Mouse (Mus musculus) heart, adult 11 months (tissue): ENCODE results near the gene Hsp90aa1.
"Not testable (repeated sequence)": the region's sequence is repeated elsewhere in the genome, so short reads cannot be mapped to it uniquely, and the experiment has no call there.

Experiments used
- DNase-seq: peaks from one replicate; pipeline ENCODE4 v3.0.0; 2022

Hsp90aa1 gene

DNA sequence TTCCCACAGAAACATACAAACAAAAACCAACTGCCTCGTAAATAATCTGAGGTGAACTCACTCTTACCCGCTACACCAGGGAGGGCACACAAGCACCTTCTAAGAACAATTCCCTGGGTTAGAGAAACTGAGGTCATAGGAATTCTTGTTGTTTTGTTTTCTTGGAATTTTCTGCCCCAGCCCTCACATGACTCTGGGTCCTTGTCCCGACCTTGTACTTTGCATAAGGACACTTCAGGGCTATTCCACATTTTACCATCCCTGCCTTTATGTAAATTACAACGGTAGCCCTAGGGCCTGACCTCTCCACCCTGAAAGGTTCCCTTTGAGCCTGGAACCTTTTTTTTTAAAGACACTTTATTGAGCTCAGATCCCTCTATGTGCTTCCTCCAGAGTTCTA lies at the start of gene Hsp90aa1:
Gene Hsp90aa1 (minus strand): TSS at position 173 of the 400 bp plus-strand sequence.
- DNase-seq: no peak

- DNase-seq: no peak
These were observed 48.4 kb upstream of the Hsp90aa1 start for GRCm38 (mm10) chr12:110750770-110751439.

GRCm38 (mm10) chr12:110738158-110738921 lies 35.8 kb upstream of the Hsp90aa1 start:
- no peak for DNase-seq

DNA sequence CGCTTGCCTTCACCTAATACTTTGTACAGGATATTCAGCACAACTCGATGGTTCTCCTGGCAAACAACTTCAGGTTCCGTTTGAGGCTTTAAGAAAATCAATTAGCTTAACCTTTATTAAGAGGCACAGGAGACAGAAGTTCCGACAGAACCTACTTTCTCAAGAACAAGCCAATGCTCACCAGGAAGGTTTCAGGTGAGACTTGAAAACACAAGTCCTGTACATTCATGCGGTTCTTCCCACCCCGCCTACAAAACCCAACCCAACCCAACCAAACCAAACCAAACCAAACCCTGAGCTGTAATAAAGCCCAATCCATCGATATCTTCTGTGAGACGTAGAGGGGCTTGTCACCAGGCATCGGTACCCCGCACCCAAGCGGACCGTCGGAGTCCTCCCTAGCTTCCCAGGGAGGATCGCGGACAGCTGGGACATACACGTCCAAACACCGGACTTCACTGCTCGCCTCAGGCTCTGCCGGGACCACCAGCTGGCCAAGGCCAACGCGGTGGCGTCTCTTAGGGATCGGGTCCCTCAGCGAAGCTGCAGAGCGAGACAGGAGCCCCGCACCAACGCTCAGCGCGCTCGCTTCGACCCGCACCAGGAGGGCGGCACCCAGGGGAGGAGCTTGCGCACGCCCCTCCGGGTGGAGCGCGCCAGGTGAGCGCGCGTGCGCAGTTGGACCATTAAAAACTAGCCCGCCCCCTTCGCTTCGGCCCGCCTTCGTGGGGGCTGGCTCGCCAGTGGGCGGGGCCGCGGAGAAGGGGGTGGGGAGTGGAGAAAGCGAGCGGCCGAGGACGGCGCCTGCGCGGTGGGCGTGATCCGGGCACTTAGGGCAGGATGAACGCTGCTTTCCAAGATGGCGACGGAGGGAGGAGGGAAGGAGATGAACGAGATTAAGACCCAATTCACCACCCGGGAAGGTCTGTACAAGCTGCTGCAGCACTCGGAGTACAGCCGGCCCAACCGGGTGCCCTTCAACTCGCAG lies 34.9 kb upstream of the Hsp90aa1 start, which contains the start of gene Wdr20:
Gene Wdr20 (plus strand): TSS at position 775 of the 988 bp plus-strand sequence.
- peak; percentile 100 for DNase-seq

- no peak for DNase-seq
These were observed 34.1 kb upstream of the Hsp90aa1 start for GRCm38 (mm10) chr12:110736641-110737040.

DNA sequence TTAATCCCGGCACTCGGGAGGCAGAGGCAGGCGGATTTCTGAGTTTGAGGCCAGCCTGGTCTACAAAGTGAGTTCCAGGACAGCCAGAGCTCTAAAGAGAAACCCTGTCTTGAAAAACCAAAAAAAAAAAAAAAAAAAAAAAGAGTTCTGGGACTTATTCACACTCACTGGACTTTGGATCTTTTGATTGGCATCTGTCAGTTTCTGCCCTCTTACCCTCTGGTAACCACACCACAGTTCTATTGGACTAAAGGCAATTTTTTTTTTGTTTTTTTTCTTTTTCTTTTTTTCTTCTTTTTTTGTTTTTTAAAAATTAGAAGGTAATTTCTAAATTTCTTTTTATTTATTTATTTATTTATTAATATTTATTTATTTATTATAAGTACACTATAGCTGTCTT lies 30.7 kb upstream of the Hsp90aa1 start:
- not testable (repeated sequence) for DNase-seq

- DNase-seq: no peak
These were observed 23.9 kb upstream of the Hsp90aa1 start for GRCm38 (mm10) chr12:110726428-110726827.

GRCm38 (mm10) chr12:110725489-110725888 lies 23.0 kb upstream of the Hsp90aa1 start:
- no peak for DNase-seq

DNA sequence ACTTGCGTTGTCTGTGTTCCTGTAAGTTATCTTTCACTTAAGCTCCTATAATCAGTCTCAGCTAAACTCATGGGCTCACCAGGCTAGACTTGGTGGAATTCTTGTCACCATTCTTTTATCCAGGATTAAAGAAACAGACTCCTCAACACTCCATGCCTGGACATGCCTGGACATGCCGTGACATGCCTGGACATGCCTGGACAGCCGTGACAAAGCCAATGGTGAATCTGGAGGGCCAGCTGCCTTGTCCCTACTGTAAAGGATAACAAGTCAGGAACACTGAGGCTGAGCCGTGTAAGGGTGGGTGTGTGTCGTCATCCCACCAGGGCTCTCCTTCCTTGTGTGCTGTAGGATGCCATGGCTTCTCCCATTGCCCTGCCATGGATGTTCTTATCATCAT lies 22.5 kb upstream of the Hsp90aa1 start:
- no peak for DNase-seq

GRCm38 (mm10) chr12:110716004-110716403 lies 13.5 kb upstream of the Hsp90aa1 start:
- peak; percentile 50 for DNase-seq

- DNase-seq: peak; percentile 54
These were observed 11.7 kb upstream of the Hsp90aa1 start for GRCm38 (mm10) chr12:110714215-110714614.

- DNase-seq: no peak
These were observed 11.3 kb upstream of the Hsp90aa1 start for GRCm38 (mm10) chr12:110713784-110714183.

DNA sequence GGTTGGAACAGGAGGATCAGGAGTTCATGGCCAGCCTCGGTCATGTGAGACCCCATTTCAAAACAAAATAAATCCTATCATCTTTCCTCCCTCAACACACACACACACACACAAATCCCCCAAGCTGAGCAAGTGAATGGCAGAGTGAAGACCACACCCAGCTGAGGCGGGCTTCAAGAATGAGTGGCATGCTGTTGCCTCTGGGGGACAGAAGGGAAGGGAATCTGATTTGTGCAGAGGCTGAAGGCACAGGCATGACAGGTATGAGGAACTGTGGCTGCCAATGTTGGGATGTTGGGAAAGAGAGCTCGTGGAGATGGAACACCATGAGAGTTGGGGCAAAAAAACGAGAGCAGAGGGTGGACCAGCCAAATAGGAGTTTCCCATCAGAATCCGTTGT lies 8.7 kb upstream of the Hsp90aa1 start:
- DNase-seq: peak; percentile 48

GRCm38 (mm10) chr12:110707451-110707850 lies 4.9 kb upstream of the Hsp90aa1 start:
- DNase-seq: no peak

DNA sequence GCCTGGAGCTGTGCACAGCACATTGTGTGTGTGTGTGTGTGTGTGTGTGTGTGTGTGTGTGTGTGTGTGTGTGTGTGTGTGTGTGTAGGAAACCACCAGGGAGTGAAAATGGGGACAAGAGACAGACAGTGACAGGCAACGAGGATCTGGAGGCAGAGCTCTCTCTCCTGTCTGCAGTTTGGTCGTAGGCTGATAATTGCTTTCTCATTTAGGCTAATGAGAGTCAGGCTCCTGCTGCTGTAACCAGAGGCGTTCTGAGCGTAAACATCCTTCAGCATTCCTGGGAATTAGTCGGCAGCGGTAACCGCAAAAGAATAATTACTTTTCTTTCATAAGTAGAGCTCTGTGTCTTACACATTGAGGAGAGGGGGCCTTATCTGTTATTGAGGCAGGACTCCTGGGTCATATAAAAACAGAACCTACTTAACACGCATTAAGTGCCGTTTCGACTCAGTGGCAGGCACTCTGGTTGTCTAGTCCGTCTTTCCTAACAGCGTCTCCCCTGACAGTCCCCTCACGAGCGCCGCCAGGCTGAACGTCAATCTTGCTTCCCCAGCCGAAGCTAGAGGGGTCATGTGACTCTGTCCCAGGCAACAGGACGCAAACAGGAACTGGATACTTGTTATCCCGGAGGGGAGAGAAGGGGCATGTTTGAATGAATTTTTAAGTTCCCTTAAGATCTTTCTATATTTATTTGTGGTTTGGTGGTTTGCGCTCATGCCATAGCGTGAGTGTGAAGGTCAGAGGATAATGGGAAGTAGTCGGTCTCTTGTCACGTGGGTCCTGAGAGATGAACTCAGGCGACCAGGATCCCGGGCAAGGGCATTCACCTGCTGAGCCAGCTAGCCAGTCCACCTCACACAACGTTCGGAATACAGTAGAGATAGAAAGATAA lies 4.1 kb upstream of the Hsp90aa1 start:
- DNase-seq: peak; percentile 98

DNA sequence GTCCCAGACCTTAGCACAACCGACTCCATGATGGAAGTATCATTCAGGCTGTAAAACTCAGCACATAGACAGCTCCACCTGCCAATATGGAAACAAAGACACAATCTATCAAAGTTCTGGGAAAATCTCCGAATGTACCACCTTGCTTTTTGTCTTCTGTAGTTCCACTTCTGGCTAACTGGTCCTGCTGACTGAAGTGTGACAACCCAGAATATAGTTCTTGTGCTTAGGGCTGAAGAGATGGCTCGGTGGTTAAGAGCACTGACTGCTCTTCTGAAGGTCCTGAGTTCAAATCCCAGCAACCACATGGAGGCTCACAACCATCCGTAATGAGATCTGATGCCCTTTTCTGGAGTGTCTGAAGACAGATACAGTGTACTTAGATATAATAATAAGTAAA lies 2.9 kb upstream of the Hsp90aa1 start:
- not testable (repeated sequence) for DNase-seq

DNA sequence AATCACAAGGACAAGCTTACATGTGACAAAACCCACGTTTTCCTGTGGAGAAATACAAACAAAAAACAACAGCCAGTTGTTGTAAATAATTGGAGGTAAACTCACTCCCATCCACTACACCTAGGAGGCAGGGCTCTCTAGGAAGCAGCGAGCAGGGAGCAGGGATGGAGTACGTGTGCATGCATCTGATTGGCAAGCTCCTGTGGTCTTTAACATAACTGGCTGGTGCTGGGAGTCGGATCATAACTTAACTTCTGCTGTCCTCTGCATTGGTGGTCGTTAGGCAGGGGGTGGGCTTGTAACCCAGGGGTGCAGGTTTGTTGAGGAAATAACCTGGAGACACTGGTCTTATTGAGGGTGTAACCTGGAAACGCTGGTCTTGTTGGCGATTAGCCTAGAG lies 1.2 kb upstream of the Hsp90aa1 start:
- DNase-seq: peak; percentile 89

GRCm38 (mm10) chr12:110703008-110703471 lies 512 bp upstream of the Hsp90aa1 start:
- DNase-seq: peak; percentile 98

DNA sequence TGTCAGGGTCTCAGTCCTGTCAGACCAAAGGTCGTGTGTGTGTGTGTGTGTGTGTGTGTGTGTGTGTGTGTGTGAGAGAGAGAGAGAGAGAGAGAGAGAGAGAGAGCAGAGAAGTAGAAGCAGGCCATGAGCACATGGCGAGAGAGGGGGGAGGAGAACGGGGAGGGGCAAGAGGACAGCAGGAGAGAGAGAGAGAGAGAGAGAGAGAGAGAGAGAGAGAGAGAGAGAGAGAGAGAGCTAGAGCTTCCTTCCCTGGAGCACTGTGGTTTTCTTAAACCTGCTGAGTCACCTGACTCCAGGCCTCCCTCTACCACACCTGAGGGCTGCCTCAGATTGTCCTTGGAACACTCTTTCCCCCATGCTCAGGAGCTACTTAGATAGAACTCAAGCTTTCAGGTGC lies 1.2 kb downstream of the Hsp90aa1 start:
- not testable (repeated sequence) for DNase-seq

DNA sequence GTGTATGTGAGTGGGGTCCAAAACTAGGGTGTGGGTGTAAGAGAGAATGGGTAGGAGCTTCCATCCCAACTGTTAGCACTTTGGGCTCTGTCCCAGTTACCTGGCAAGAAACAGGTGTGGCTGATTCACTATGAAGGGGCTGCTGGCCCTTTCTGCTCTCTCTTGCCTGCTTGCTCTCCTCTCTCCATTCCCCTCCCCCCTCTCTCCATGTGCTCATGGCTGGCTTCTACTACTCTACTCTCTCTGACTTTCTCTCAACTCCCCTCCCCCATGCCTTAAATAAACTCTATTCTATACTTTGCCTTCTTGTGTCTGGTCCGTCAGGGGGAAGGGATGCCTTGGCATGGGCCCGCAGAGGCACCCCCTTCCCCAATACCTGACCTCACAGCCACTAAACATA lies 1.8 kb downstream of the Hsp90aa1 start:
- no peak for DNase-seq

- no peak for DNase-seq
These were observed 3.4 kb downstream of the Hsp90aa1 start for GRCm38 (mm10) chr12:110699171-110699547.
